Comparison of ENCODE assay signal across 8 mouse cellular contexts in the genomic region with DNA sequence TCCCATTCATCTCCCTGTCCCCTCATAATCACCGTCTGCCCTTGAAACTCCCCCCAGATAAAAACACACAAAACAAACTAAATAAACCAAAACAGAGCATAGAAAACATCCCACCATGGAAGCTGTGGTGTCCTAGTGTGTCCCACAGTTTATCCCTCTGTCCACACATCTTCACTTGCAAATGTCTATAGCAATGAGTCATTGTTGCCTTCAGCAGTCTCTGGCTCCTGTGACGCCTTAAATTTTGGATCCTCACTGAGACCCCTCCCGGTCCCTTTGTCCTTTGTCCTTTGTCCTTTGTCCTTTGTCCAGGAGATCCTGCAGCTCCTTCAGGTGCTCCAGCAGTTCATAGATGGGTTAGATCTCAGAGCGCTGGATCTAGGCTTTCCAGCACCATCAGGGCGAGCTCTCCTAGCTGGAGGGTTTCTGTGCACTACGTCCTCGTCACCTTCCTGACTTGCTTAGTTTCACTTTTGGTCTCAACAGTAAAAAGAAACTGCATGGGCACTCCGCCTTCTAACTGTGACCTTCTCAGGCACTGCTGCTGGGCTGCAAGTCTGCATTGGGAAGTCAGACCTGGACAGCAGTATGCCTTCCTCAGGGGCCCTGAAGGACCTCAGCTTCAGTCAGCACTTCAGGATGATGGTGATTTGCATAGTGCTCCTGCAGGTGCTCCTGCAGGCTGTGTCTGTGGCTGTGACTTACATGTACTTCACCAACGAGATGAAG. TPM values are rescaled to one million over a fixed set of nuclear protein-coding genes. Genes with fewer than 3 reads are reported as not detected.
DNase-seq lines count a peak whose midpoint lies in the region; ATAC-seq and TF ChIP-seq lines count a peak whose summit lies in the region.

Gene Tnfsf10, plus strand, starts transcription at position 470 of the 729 bp plus-strand sequence.

- no peaks in the 10 kb centered on the region for H3K36me3 ChIP-seq in MEL (ENCODE audit: control insufficient read depth in 1 of 2, insufficient read depth in 2 of 2, low read length in 2 of 2)
- no peaks in the 10 kb centered on the region for H3K36me3 ChIP-seq in lung, embryonic 14.5 days (ENCODE audit: insufficient read depth)
- H3K36me3 ChIP-seq in midbrain, embryonic 16.5 days (ENCODE audit: control insufficient read depth, insufficient read depth, low read length) = no peaks in the 10 kb centered on the region

- peak within 1 kb of the TSS; percentile 36 for H3K9ac ChIP-seq in MEL (ENCODE audit: control insufficient read depth, low read depth, low read length, poor library complexity, severe bottlenecking)
- peak within 1 kb of the TSS; percentile 6; the same call in 1 of the 2 replicates for H3K9ac ChIP-seq in lung, embryonic 14.5 days
- H3K9ac ChIP-seq in midbrain, embryonic 16.5 days (ENCODE audit: low read depth, low read length) = no peak within 1 kb of the TSS

- peak within 1 kb of the TSS; percentile 51 to 80 for H3K4me3 ChIP-seq in MEL (ENCODE audit: control insufficient read depth in 1 of 2, insufficient read depth in 1 of 2, low read depth in 2 of 2, low read length in 2 of 2)
- peak within 1 kb of the TSS; percentile 44 for H3K4me3 ChIP-seq in bone marrow macrophage, adult 2 months (ENCODE audit: insufficient read depth, low read length)
- peak within 1 kb of the TSS; percentile 20 for H3K4me3 ChIP-seq in lung, embryonic 14.5 days (ENCODE audit: low read depth, low read length)
- H3K4me3 ChIP-seq in midbrain, embryonic 16.5 days (ENCODE audit: low read depth, low read length) = no peak within 1 kb of the TSS

- H3K4me1 ChIP-seq in MEL (ENCODE audit: control insufficient read depth in 1 of 2, insufficient read depth in 2 of 2, low read length in 2 of 2) = no peaks in the 10 kb centered on the region
- 0 out of 2 replicates have a peak, but pooled peaks cover 4% of the 10 kb centered on the region for H3K4me1 ChIP-seq in bone marrow macrophage, adult 2 months (ENCODE audit: control insufficient read depth, insufficient read depth, low read length)
- 0 out of 2 replicates have a peak, but pooled peaks cover 3% of the 10 kb centered on the region for H3K4me1 ChIP-seq in lung, embryonic 14.5 days (ENCODE audit: insufficient read depth)
- no peaks in the 10 kb centered on the region for H3K4me1 ChIP-seq in midbrain, embryonic 16.5 days (ENCODE audit: control insufficient read depth, insufficient read depth, low read length)

- peak within 1 kb of the TSS; percentile 53 for H3K4me2 ChIP-seq in lung, embryonic 14.5 days
- no peak within 1 kb of the TSS for H3K4me2 ChIP-seq in midbrain, embryonic 16.5 days (ENCODE audit: low read length)

- no peaks in the 10 kb centered on the region for H3K79me2 ChIP-seq in MEL (ENCODE audit: control insufficient read depth, insufficient read depth, low read length, poor library complexity)

- peak; percentile 51 for DNase-seq in MEL (ENCODE audit: low read depth, low spot score)
- peak; percentile 56 for DNase-seq in lung, embryonic 14.5 days
- DNase-seq in spleen, postnatal 36 days (ENCODE audit: low spot score in 2 of 2) = peak; percentile 57 to 59
- no peak for DNase-seq in cerebellum, adult 11-12 months
- no peak for DNase-seq in cerebellum, postnatal 4 days (ENCODE audit: low spot score in 2 of 2)

- WGBS in lung, embryonic 14.5 days = 48% methylated on average over 9 of the region's 9 CpGs
- WGBS in midbrain, embryonic 16.5 days = 73% methylated on average over 9 of the region's 9 CpGs

- no peaks in the 10 kb centered on the region for H3K9me3 ChIP-seq in MEL (replicated peaks; ENCODE audit: insufficient read depth, low read length)
- H3K9me3 ChIP-seq in lung, embryonic 14.5 days (ENCODE audit: low read depth, low read length) = no peaks in the 10 kb centered on the region
- no peaks in the 10 kb centered on the region for H3K9me3 ChIP-seq in midbrain, embryonic 16.5 days (replicated peaks; ENCODE audit: control insufficient read depth, low read length, poor library complexity, severe bottlenecking)

- peak; percentile 93 for ATAC-seq in inflammation-experienced regulatory T-cells, adult 6 months
- ATAC-seq in lung, embryonic 14.5 days (ENCODE audit: insufficient read depth) = peak; percentile 64; the same call in 1 of the 2 replicates
- ATAC-seq in midbrain, embryonic 16.5 days = no peak

- no peak within 1 kb of the TSS for H3K27ac ChIP-seq in MEL (ENCODE audit: control insufficient read depth, low read depth, low read length)
- no peak within 1 kb of the TSS for H3K27ac ChIP-seq in bone marrow macrophage, adult 2 months (ENCODE audit: insufficient read depth, low read depth, low read length)
- peak within 1 kb of the TSS; percentile 75; the same call in 1 of the 2 replicates for H3K27ac ChIP-seq in lung, embryonic 14.5 days (ENCODE audit: low read depth)
- no peak within 1 kb of the TSS for H3K27ac ChIP-seq in midbrain, embryonic 16.5 days (ENCODE audit: low read length)

- no peak for TF ChIP-seq POLR2A in MEL (IDR thresholded peaks at IDR 0.05; ENCODE audit: control insufficient read depth in 1 of 2, insufficient read depth in 1 of 2, low read depth in 1 of 2, low read length in 2 of 2, poor library complexity in 1 of 2)
- no peak for TF ChIP-seq POLR2A in bone marrow macrophage, adult 2 months (IDR thresholded peaks at IDR 0.05; ENCODE audit: borderline replicate concordance, low read depth, low read length)

- no peaks in the 10 kb centered on the region for H3K27me3 ChIP-seq in MEL (ENCODE audit: control insufficient read depth in 1 of 2, insufficient read depth in 2 of 2, low read length in 2 of 2)
- no peaks in the 10 kb centered on the region for H3K27me3 ChIP-seq in lung, embryonic 14.5 days (ENCODE audit: insufficient read depth, low read length)
- no peaks in the 10 kb centered on the region for H3K27me3 ChIP-seq in midbrain, embryonic 16.5 days (ENCODE audit: control insufficient read depth, insufficient read depth, low read depth, low read length)

- TF ChIP-seq EP300 in MEL (IDR thresholded peaks at IDR 0.05; ENCODE audit: low read depth in 1 of 2, low read length in 2 of 2) = no peak

- no peak for TF ChIP-seq CTCF in MEL (IDR thresholded peaks at IDR 0.05 in 2 of 3, conservative IDR thresholded peaks at IDR 0.05 in 1 of 3; ENCODE audit: control insufficient read depth in 1 of 3, insufficient read depth in 1 of 3, low read depth in 2 of 3, low read length in 3 of 3, poor library complexity in 1 of 3, severe bottlenecking in 1 of 3)
- TF ChIP-seq CTCF in bone marrow macrophage, adult 2 months (IDR thresholded peaks at IDR 0.05; ENCODE audit: low read depth, low read length) = no peak
- TF ChIP-seq CTCF in lung, embryonic 14.5 days (IDR thresholded peaks at IDR 0.05; ENCODE audit: low read depth) = no peak

- TF ChIP-seq RAD21 in MEL (IDR thresholded peaks at IDR 0.05; ENCODE audit: low read depth, low read length) = no peak

TF ChIP-seq in MEL, 35 proteins besides CTCF, POLR2A, EP300 and RAD21:
- TF ChIP-seq ETS1 (IDR thresholded peaks at IDR 0.05; ENCODE audit: low read depth, low read length) = no peak
- no peak for TF ChIP-seq TAL1 (IDR thresholded peaks at IDR 0.05; ENCODE audit: low read length)
- TF ChIP-seq USF2 (IDR thresholded peaks at IDR 0.05; ENCODE audit: borderline replicate concordance in 1 of 2, insufficient read depth in 1 of 2, low read depth in 1 of 2, low read length in 2 of 2) = no peak
- TF ChIP-seq E2F4 (IDR thresholded peaks at IDR 0.05; ENCODE audit: borderline replicate concordance, low read depth, low read length) = no peak
- TF ChIP-seq NELFE (IDR thresholded peaks at IDR 0.05; ENCODE audit: low read depth, low read length) = no peak
- no peak for TF ChIP-seq MYC (IDR thresholded peaks at IDR 0.05; ENCODE audit: low read depth, low read length)
- TF ChIP-seq HCFC1 (IDR thresholded peaks at IDR 0.05; ENCODE audit: low read depth, low read length) = no peak
- TF ChIP-seq SIN3A (IDR thresholded peaks at IDR 0.05; ENCODE audit: low read length) = no peak
- no peak for TF ChIP-seq POLR2AphosphoS2 (IDR thresholded peaks at IDR 0.05; ENCODE audit: low read length)
- no peak for TF ChIP-seq UBTF (IDR thresholded peaks at IDR 0.05; ENCODE audit: borderline replicate concordance, insufficient read depth, low read depth, low read length)
- TF ChIP-seq RCOR1 (IDR thresholded peaks at IDR 0.05; ENCODE audit: low read depth, low read length) = no peak
- no peak for TF ChIP-seq ZC3H11A (IDR thresholded peaks at IDR 0.05; ENCODE audit: low read depth, low read length)
- no peak for TF ChIP-seq CHD1 (IDR thresholded peaks at IDR 0.05; ENCODE audit: low read depth, low read length)
- TF ChIP-seq MAX (IDR thresholded peaks at IDR 0.05; ENCODE audit: low read length) = no peak
- TF ChIP-seq BHLHE40 (IDR thresholded peaks at IDR 0.05; ENCODE audit: borderline replicate concordance, low read depth, low read length) = no peak
- TF ChIP-seq MAFK (IDR thresholded peaks at IDR 0.05; ENCODE audit: borderline replicate concordance, low read depth, low read length) = no peak
- no peak for TF ChIP-seq ZKSCAN1 (IDR thresholded peaks at IDR 0.05; ENCODE audit: low read depth, low read length)

RNA-seq across cellular contexts. Expression of gene Tnfsf10, which starts in this region (rescaled TPM):
- 0.04 TPM in 1 of 2 replicates, not detected in the other for total RNA-seq in MEL (2012; rRNA removed)
- polyA plus RNA-seq in MEL (2012; ENCODE audit: insufficient read depth in 1 of 2, insufficient read length in 2 of 2, low read depth in 1 of 2, low replicate concordance in 2 of 2, missing spikeins in 1 of 2) = under 1 TPM in 1 of 2 experiments, not detected in 1; 0.06 TPM
- 2.0 and 2.8 TPM in 2 replicates for polyA plus RNA-seq in bone marrow macrophage, adult 2 months (2012; ENCODE audit: insufficient read depth, insufficient read length, missing spikeins)
- polyA plus RNA-seq in inflammation-experienced regulatory T-cells, adult 6 months (2017; shearing (Covaris generic)) = 10 to 100 TPM; 17.7 to 30.1 (median 22.4) TPM
- 1.6 and 2.1 TPM in 2 replicates for polyA plus RNA-seq in lung, embryonic 14.5 days (2014; fragmentation: Nextera tagmentation; extraction: Ambion mirVana)
- polyA plus RNA-seq in midbrain, embryonic 16.5 days (2015; fragmentation: Nextera tagmentation; extraction: Ambion mirVana) = 0.10 and 0.14 TPM in 2 replicates

Comparison
In these comparisons a context has a peak if more than half of its experiments do, and no peak if none do; other contexts are left out.
1. Peak in DNase-seq, H3K4me3 ChIP-seq and H3K9ac ChIP-seq in MEL; RNA of the gene not detected or under 1 TPM.
2. DNase-seq: peak in lung, embryonic 14.5 days (single experiment) and spleen, postnatal 36 days (2 of 2); none in cerebellum, adult 11-12 months (single experiment) and cerebellum, postnatal 4 days (0 of 2).